Mouse (Mus musculus) ES-Bruce4 (cell line): ENCODE measurements around the gene Mocs3.

Source experiments
- CTCF ChIP-seq: IDR thresholded peaks from one replicate; pipeline ENCODE4 v1.8.1; 2011; ENCODE audit warnings: low read depth, low read length
- POLR2A ChIP-seq: IDR thresholded peaks from one replicate; pipeline ENCODE4 v1.8.1; 2011; ENCODE audit warnings: low read length; ENCODE audit not compliant: insufficient read depth

- TF ChIP-seq POLR2A = no peak
- peak; percentile 59 for TF ChIP-seq CTCF
These were observed 18.4 kb downstream of the Mocs3 start for GRCm38 (mm10) chr2:168248856-168249245.
